Mouse (Mus musculus) limb, embryonic 12.5 days (tissue): ENCODE data around the gene Pak7. TPM values are rescaled to one million over a fixed set of nuclear protein-coding genes. Genes with fewer than 3 reads are reported as not detected.
A peak's percentile ranks its signal among the peaks of the same experiment; 100 is the strongest.
"Not testable (repeated sequence)": the region's sequence is repeated elsewhere in the genome, so short reads cannot be mapped to it uniquely, and the experiment has no call there.

Source experiments
- ATAC-seq: fragments of 200-750 bp; cut with Nextera tagmentation; 2 replicates; pipeline ENCODE4 v1.8.0; 2017; ENCODE audit warnings: low read depth, moderate TSS enrichment; ENCODE audit not compliant: insufficient number of reproducible peaks, insufficient read depth, low FRiP score, low TSS enrichment
- H3K27ac ChIP-seq: fragments of 300-500 bp; sonication (generic); 2 replicates; pipeline ENCODE4 v1.5.1; 2016; ENCODE audit warnings: mild to moderate bottlenecking, moderate library complexity
- H3K27me3 ChIP-seq: fragments of 300-500 bp; sonication (generic); 2 replicates; pipeline ENCODE4 v1.6.1; 2016; ENCODE audit warnings: mild to moderate bottlenecking, moderate library complexity
- H3K36me3 ChIP-seq: fragments of 300-500 bp; sonication (generic); 2 replicates; pipeline ENCODE4 v1.6.1; 2016; ENCODE audit warnings: mild to moderate bottlenecking, moderate library complexity
- H3K4me1 ChIP-seq: fragments of 300-500 bp; sonication (generic); replicated peaks from 2 replicates; pipeline ENCODE4 v1.6.1; 2016
- H3K4me2 ChIP-seq: fragments of 300-500 bp; sonication (generic); 2 replicates; pipeline ENCODE4 v1.6.1; 2016; ENCODE audit warnings: mild to moderate bottlenecking, moderate library complexity
- H3K4me3 ChIP-seq: fragments of 300-500 bp; sonication (generic); replicated peaks from 2 replicates; pipeline ENCODE4 v1.5.1; 2016; ENCODE audit warnings: mild to moderate bottlenecking
- H3K9ac ChIP-seq: fragments of 300-500 bp; sonication (generic); replicated peaks from 2 replicates; pipeline ENCODE4 v1.6.1; 2016; ENCODE audit warnings: mild to moderate bottlenecking, moderate library complexity
- H3K9me3 ChIP-seq: fragments of 300-500 bp; sonication (generic); 2 replicates; pipeline ENCODE4 v1.6.1; 2016; ENCODE audit warnings: mild to moderate bottlenecking, moderate library complexity
- WGBS: fragments of 180-500 bp; shearing (Covaris S2); methylation state at CpG from one replicate; pipeline ENCODE4 v1.1.7; 2016; 5-methylcytosine and 5-hydroxymethylcytosine counted together
- polyA plus RNA-seq: library from polyadenylated mRNA; unstranded; fragments of >200 nt; fragmentation: Nextera tagmentation; extraction: Ambion mirVana; gene quantifications from 2 replicates; pipeline ENCODE4 v1.2.1, GENCODE M21; 2016

The Pak7 gene
- polyA plus RNA-seq = 2.3 and 2.4 TPM in 2 replicates

DNA sequence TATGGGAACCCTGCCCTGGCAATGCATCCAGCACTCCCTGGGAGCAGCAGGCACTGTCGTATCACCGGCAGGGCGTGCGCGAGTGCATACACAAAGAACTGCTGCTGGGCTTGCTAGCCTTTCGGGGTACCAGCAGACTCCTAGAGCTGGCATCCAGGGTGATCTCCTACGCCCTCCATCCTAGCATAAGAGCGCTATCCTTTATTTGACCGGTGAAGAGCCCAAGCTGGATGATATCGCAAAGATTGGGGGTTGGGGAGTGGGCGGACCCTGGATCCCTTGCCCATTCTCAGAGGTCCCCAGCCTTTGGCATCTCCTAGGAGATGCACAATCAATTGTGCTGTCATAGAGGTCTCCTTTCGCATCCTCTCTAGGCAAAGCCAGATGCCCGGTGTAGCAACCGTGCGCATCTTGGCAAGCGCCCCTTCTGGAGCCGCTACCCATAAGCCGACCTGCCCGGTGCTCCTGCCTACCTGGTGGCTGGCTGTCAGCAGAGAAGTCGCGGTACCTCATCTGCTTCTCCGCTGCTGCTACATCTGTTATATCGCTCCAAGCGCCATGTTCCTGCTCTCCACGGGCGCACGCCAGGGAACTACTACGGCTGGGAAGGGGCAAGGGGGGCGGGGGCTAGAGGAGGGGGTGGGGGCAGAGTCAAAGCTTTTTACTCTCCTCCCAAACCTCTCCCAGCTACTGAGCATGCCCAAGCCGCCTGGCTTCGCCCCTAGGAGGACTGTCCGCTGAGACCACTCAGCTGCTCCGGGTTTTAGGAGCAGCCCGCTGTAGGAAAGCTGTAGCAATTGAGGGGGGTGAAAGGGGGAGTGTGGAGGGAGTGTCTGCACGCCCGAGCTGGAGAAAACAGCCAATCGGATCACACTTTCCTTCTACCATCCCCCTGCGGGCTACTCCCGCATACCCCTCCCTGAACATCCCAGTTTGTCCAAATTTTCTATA is at the start of gene Pak7:
Gene Pak7 (minus strand): TSS at position 787 of the 951 bp plus-strand sequence.
- Histone ChIP-seq H3K27me3 (peaks cover 8% of the 10 kb centered on the region; the same call in 1 of the 2 replicates), H3K4me3 (peak within 1 kb of the TSS; percentile 56), H3K9ac (peak within 1 kb of the TSS; percentile 65), H3K4me1 (peaks cover 6% of the 10 kb centered on the region; the same call in 1 of the 2 replicates), H3K27ac (0 out of 2 replicates have a peak within 1 kb of the TSS, but pooled peaks have one; percentile 29), H3K36me3 (no peaks in the 10 kb centered on the region), H3K4me2 (peak within 1 kb of the TSS; percentile 76), H3K9me3 (no peaks in the 10 kb centered on the region)
- 0% methylated on average over 39 of the region's 39 CpGs for WGBS
- peak; percentile 98 for ATAC-seq

DNA sequence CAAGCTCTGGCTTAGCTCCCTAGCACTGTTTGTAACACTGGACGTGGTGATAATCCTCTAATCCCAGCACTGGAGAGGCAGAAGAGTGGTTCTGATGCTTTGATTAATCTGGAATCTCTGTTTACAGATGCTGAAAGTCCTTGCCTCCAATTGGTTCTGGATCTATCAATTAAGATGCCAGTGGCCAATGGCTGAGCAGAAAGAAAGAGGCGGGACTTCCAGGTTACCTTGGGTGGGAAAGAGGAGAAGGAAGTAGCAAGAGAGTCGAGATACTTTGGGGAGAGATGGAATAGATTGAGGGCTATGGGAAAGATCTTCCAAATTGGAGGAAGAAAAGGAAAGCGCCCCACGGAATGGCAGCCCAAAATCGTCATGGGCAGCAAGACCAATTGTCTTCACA is 37.8 kb upstream of the Pak7 start:
- no peak overlapping the region for H3K27ac ChIP-seq
- 78% methylated on average over 6 of the region's 6 CpGs for WGBS
- no peak overlapping the region for H3K4me2 ChIP-seq
- H3K36me3 ChIP-seq = no peaks in the 10 kb centered on the region
- H3K4me1 ChIP-seq = no peaks in the 10 kb centered on the region
- H3K9me3 ChIP-seq = no peaks in the 10 kb centered on the region
- H3K27me3 ChIP-seq = no peaks in the 10 kb centered on the region
- no peak for ATAC-seq
- no peak overlapping the region for H3K4me3 ChIP-seq
- no peak overlapping the region for H3K9ac ChIP-seq

DNA sequence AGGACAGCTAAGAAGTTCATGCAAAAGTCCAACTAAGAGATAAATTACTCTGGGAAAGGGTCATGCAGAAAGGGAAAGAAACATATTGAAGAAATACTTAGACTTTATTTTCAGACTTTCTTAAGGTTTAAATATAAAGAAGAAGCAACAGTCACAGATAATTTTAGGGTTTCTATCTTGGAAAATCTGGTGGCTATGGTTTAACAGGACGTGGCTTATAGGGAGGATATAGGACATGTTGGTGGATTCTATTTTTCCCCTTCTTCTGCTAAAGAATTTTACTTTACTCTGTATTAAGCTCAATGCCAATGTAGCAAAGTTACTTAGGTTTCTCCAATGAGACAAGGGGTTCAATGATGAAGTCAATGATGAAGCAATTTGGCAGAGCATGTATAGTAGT is 31.8 kb upstream of the Pak7 start:
- Histone ChIP-seq H3K4me3 (no peak overlapping the region), H3K27me3 (no peaks in the 10 kb centered on the region), H3K36me3 (no peaks in the 10 kb centered on the region), H3K9ac (no peak overlapping the region), H3K4me1 (no peaks in the 10 kb centered on the region), H3K4me2 (no peak overlapping the region), H3K9me3 (no peaks in the 10 kb centered on the region), H3K27ac (no peak overlapping the region)
- no peak for ATAC-seq
- WGBS = 86% methylated on average over 1 of the region's 1 CpGs

DNA sequence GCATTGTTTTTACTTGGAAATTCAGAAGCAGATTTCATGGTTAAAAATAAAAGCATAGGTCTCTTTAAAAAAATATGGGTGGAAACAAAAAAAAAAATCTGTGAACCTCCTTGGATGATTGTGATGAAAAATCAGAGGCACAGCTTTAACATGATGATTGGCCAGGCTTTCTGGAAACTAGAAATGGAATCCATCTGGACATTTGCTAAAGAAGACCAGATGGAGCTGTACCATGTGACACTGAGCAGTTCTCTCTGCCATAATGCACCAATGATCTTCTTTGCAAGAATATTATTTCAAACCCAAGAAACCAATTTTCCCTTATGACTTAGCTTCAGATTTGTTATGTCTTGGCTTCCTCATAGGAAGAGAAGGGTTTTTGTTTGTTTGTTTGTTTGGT is 28.6 kb upstream of the Pak7 start:
- H3K36me3 ChIP-seq = no peaks in the 10 kb centered on the region
- H3K4me3 ChIP-seq = no peak overlapping the region
- no peaks in the 10 kb centered on the region for H3K9me3 ChIP-seq
- no peak overlapping the region for H3K27ac ChIP-seq
- H3K4me1 ChIP-seq = no peaks in the 10 kb centered on the region
- H3K27me3 ChIP-seq = no peaks in the 10 kb centered on the region
- H3K9ac ChIP-seq = no peak overlapping the region
- ATAC-seq = no peak
- H3K4me2 ChIP-seq = no peak overlapping the region

DNA sequence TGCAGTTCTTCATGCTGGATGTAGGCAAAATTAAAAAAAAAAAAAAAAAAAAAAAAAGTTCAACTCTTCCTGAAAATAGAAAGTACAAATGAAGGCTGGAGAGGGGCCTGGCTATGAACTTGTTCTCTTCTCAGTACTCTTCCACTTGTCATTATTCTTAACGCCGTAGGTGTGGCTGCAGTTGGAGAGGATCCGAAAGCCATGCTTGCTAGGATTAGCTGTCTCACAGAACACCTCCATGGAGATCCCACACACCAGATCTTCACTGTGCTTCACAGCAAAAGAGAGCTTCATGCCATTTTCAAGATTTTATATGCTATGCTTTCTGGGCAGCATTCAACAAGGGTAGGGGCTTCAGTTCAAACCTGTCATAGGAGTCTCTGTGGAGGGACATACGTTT is 14.8 kb upstream of the Pak7 start:
- no peak overlapping the region for H3K4me3 ChIP-seq
- no peak overlapping the region for H3K9ac ChIP-seq
- no peak overlapping the region for H3K4me2 ChIP-seq
- H3K9me3 ChIP-seq = no peaks in the 10 kb centered on the region
- H3K4me1 ChIP-seq = no peaks in the 10 kb centered on the region
- no peaks in the 10 kb centered on the region for H3K36me3 ChIP-seq
- 79% methylated on average over 4 of the region's 4 CpGs for WGBS
- ATAC-seq = no peak
- no peaks in the 10 kb centered on the region for H3K27me3 ChIP-seq
- H3K27ac ChIP-seq = no peak overlapping the region

DNA sequence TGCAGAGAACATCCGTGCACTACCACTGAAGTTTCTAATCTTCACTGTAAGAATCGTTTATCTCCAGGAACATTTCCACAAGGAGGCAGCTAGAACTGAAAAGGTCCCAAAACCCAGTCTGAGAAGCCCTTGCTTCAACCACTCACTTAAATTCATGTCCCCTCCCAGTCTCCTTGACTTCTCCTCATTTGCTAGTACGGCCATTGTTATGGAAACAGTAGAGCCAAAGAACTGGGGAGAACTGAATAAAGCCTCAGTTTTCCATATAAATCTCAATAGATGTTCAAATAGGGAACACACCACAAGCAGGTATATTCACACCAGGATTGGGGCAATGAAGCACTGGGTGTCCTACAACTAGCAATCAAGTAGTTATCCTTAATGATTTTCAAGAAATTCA is 12.4 kb downstream of the Pak7 start:
- Histone ChIP-seq H3K27me3 (no peaks in the 10 kb centered on the region), H3K36me3 (no peaks in the 10 kb centered on the region), H3K4me3 (no peak overlapping the region), H3K9ac (no peak overlapping the region), H3K4me2 (no peak overlapping the region), H3K9me3 (no peaks in the 10 kb centered on the region), H3K27ac (no peak overlapping the region), H3K4me1 (no peaks in the 10 kb centered on the region)
- WGBS = 62% methylated on average over 3 of the region's 3 CpGs
- ATAC-seq = no peak

DNA sequence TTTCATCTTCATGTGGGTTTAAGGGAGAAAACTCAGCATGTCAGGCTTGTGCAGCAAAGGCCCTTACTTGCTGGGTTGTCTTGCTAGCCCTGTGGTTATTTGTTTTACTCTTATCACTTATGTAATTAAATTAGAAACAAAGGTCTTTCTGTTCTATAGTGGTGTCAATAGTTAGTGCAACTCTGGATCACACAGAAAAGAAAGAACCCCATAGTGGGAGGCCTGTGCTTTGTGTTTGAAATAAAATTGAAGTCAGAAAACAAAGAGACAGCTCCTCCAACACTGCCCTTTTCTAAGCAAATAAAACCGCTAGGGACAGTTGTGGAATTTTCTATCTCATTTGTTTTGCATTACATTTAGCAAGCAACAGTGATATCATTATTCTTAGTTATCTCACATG is 15.4 kb downstream of the Pak7 start:
- no peak for ATAC-seq
- 86% methylated on average over 1 of the region's 1 CpGs for WGBS

DNA sequence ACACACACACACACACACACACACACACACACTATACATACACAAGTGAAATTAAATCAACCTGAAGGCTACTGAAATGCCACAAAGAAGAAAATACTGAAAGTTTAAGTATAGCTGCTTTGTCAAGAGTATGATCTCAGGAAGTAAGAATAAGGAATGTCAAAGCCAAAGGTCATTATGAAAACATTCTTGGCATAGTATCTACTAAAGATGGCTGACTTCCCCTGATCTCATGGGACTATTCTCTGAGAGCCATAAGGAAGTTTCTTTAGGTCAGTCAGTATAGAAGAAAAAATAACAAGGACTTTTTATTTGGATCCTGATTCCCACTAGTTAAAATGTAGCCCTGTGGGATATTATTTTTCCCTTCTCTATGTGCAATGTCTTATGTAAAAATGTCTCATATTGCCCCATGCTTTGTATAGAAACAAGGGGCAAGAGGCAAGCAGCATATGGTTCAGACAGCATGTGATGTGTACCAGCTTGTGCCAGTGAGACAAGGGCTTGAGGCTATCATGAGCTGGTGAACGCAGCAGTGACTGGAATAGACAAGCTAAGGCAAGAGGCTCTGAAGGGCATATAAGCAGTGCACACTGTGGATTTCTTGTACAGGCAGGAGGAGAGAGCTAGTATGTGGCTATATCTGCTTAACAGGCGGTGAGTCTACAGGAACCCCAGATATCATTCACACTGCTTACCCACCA is 36.2 kb downstream of the Pak7 start:
- no peak overlapping the region for H3K4me2 ChIP-seq
- H3K4me1 ChIP-seq = no peaks in the 10 kb centered on the region
- no peak overlapping the region for H3K27ac ChIP-seq
- no peaks in the 10 kb centered on the region for H3K36me3 ChIP-seq
- no peaks in the 10 kb centered on the region for H3K27me3 ChIP-seq
- no peak overlapping the region for H3K9ac ChIP-seq
- H3K4me3 ChIP-seq = no peak overlapping the region
- WGBS = 85% methylated on average over 2 of the region's 2 CpGs
- no peaks in the 10 kb centered on the region for H3K9me3 ChIP-seq
- no peak for ATAC-seq

More for the DNA sequence above, 15.4 kb downstream of the Pak7 start:
- H3K4me3 ChIP-seq = no peak overlapping the region
- H3K9ac ChIP-seq = no peak overlapping the region
- no peaks in the 10 kb centered on the region for H3K27me3 ChIP-seq
- no peaks in the 10 kb centered on the region for H3K9me3 ChIP-seq
- H3K27ac ChIP-seq = no peak overlapping the region
- H3K4me1 ChIP-seq = no peaks in the 10 kb centered on the region
- no peaks in the 10 kb centered on the region for H3K36me3 ChIP-seq
- H3K4me2 ChIP-seq = no peak overlapping the region

DNA sequence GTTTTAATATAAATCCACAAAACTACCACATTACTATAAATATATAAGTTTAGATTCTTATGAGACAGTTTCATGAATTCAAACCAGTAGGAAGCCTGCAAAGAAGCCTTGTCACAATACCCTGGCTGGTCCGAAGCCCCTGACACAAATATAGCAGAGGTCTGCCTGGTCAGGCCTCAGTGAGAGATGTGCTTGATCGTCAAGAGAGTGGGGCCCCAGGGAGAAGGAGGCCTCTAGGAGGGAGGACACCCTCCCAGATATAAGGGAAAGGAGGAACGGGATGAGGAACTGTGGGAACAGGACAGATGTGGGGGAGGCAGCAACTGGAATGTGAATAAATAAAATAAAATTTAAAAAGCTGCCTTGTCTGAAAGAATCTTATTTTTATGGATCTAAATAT is 37.3 kb downstream of the Pak7 start:
- Histone ChIP-seq H3K4me2 (no peak overlapping the region), H3K9ac (no peak overlapping the region), H3K27ac (no peak overlapping the region), H3K4me1 (no peaks in the 10 kb centered on the region), H3K4me3 (no peak overlapping the region), H3K36me3 (no peaks in the 10 kb centered on the region), H3K27me3 (no peaks in the 10 kb centered on the region), H3K9me3 (no peaks in the 10 kb centered on the region)
- 69% methylated on average over 3 of the region's 3 CpGs for WGBS
- no peak for ATAC-seq

DNA sequence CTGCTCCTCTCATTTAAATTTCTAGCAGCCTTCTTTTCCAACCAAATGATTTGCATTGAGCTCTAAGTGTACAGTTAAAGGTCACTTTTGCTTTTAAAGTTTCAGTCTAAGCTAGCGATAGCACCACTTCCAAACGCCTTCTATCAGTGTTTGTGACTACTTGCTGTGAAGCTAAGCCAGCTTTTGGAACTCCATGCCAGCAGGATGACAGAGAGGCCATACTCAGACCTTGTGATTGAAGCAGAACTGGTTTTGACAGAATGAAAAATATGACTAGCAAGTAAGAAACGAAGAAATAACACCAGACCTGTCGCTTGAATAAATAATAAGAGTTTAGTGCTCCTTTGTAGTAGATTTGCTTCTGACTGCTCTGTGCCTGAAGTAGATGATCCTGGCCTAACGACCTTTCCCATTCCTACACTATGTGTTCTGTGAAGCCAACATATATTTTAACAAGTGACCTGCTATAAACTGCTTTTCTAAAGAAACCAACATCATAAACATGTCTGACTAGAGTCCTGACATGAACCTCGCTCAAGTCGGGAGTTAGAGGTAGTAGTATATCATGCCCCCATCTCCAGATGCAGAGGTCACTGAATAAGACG is 38.0 kb downstream of the Pak7 start:
- Histone ChIP-seq H3K4me2 (no peak overlapping the region), H3K27ac (no peak overlapping the region), H3K36me3 (no peaks in the 10 kb centered on the region), H3K27me3 (no peaks in the 10 kb centered on the region), H3K9ac (no peak overlapping the region), H3K4me3 (no peak overlapping the region), H3K9me3 (no peaks in the 10 kb centered on the region), H3K4me1 (no peaks in the 10 kb centered on the region)
- WGBS = 66% methylated on average over 8 of the region's 8 CpGs
- no peak for ATAC-seq

DNA sequence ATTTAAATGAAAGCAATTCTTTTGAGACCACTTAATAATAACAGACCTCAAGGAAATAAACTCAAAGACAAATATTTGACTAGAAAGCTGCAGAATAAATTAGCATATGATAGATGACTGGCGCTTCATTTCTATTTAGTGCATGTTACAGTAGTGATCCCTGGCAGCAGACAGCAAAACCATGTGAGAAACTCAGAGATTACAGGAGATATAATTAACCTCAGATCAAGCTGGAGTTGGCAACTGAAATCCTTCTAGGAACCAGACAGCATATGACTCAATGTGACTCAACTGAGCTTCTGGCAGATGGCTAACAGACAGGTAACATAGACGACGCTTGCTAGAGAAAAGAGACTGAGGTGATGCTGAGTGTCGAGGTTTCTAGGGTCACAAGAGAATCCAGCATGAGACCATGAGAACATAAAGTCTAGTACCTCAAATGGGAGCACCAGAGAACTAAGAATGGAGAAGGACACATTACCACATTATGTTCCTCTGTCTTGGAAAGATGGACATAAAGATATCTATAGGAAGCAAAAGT is 43.5 kb downstream of the Pak7 start:
- not testable (repeated sequence) for H3K9me3 ChIP-seq, ATAC-seq
- WGBS = 91% methylated on average over 4 of the region's 4 CpGs

More for the DNA sequence above, 43.5 kb downstream of the Pak7 start:
- not testable (repeated sequence) for H3K4me3 ChIP-seq, H3K36me3 ChIP-seq, H3K4me1 ChIP-seq, H3K27me3 ChIP-seq, H3K9ac ChIP-seq, H3K4me2 ChIP-seq, H3K27ac ChIP-seq
